Mouse (Mus musculus): Measurements from ENCODE around the gene Zkscan16. TPM values are rescaled to one million over a fixed set of nuclear protein-coding genes. Genes with fewer than 3 reads are reported as not detected.
A peak's percentile ranks its signal among the peaks of the same experiment; 100 is the strongest.

Zkscan16 gene
- polyA plus RNA-seq, 1 experiment from 2014 or later, result 1.2 TPM

GRCm38 (mm10) chr4:58934308-58934707, 9.1 kb upstream of the Zkscan16 start:
- no peaks in the 10 kb centered on the region for H3K36me3 ChIP-seq (ENCODE audit: control insufficient read depth, insufficient read depth, low read length)
- H3K27ac ChIP-seq (ENCODE audit: low read depth, low read length), result no peak overlapping the region
- no peak for ATAC-seq (ENCODE audit: low FRiP score, low TSS enrichment)
- H3K4me2 ChIP-seq (replicated peaks; ENCODE audit: low read depth, low read length), result no peak overlapping the region
- H3K9ac ChIP-seq (ENCODE audit: low read depth, low read length), result no peak overlapping the region
- 85% methylated on average over 4 of the region's 4 CpGs for WGBS
- H3K4me1 ChIP-seq (ENCODE audit: control insufficient read depth, insufficient read depth, low read length), result no peaks in the 10 kb centered on the region
- no peaks in the 10 kb centered on the region for H3K9me3 ChIP-seq (ENCODE audit: control insufficient read depth, low read length)
- no peaks in the 10 kb centered on the region for H3K27me3 ChIP-seq (ENCODE audit: control insufficient read depth, insufficient read depth, low read length)
- H3K4me3 ChIP-seq (ENCODE audit: low read length), result no peak overlapping the region

GRCm38 (mm10) chr4:58934746-58935476, 8.5 kb upstream of the Zkscan16 start:
- no peak overlapping the region for H3K4me3 ChIP-seq (ENCODE audit: low read length)
- no peak overlapping the region for H3K27ac ChIP-seq (ENCODE audit: low read depth, low read length)
- no peaks in the 10 kb centered on the region for H3K36me3 ChIP-seq (ENCODE audit: control insufficient read depth, insufficient read depth, low read length)
- no peaks in the 10 kb centered on the region for H3K27me3 ChIP-seq (ENCODE audit: control insufficient read depth, insufficient read depth, low read length)
- H3K9ac ChIP-seq (ENCODE audit: low read depth, low read length), result no peak overlapping the region
- H3K4me1 ChIP-seq (ENCODE audit: control insufficient read depth, insufficient read depth, low read length), result no peaks in the 10 kb centered on the region
- no peak overlapping the region for H3K4me2 ChIP-seq (replicated peaks; ENCODE audit: low read depth, low read length)
- ATAC-seq (ENCODE audit: low FRiP score, low TSS enrichment), result peak; percentile 81; the same call in 1 of the 2 replicates
- no peaks in the 10 kb centered on the region for H3K9me3 ChIP-seq (ENCODE audit: control insufficient read depth, low read length)
- 36% methylated on average over 15 of the region's 15 CpGs for WGBS

- H3K9me3 ChIP-seq (ENCODE audit: control insufficient read depth, low read length), result no peaks in the 10 kb centered on the region
- H3K27me3 ChIP-seq (ENCODE audit: control insufficient read depth, insufficient read depth, low read length), result no peaks in the 10 kb centered on the region
- no peak for ATAC-seq (ENCODE audit: low FRiP score, low TSS enrichment)
- no peak overlapping the region for H3K4me3 ChIP-seq (ENCODE audit: low read length)
- H3K9ac ChIP-seq (ENCODE audit: low read depth, low read length), result no peak overlapping the region
- no peaks in the 10 kb centered on the region for H3K4me1 ChIP-seq (ENCODE audit: control insufficient read depth, insufficient read depth, low read length)
- H3K36me3 ChIP-seq (ENCODE audit: control insufficient read depth, insufficient read depth, low read length), result no peaks in the 10 kb centered on the region
- WGBS, result 68% methylated on average over 3 of the region's 3 CpGs
- no peak overlapping the region for H3K27ac ChIP-seq (ENCODE audit: low read depth, low read length)
- H3K4me2 ChIP-seq (replicated peaks; ENCODE audit: low read depth, low read length), result no peak overlapping the region
These were observed 7.6 kb upstream of the Zkscan16 start for GRCm38 (mm10) chr4:58935846-58936245.

GRCm38 (mm10) chr4:58941638-58942037, 1.8 kb upstream of the Zkscan16 start:
- Histone ChIP-seq H3K4me2 (replicated peaks; ENCODE audit: low read depth, low read length) (no peak overlapping the region), H3K9ac (ENCODE audit: low read depth, low read length) (no peak overlapping the region), H3K27me3 (ENCODE audit: control insufficient read depth, insufficient read depth, low read length) (0 out of 2 replicates have a peak, but pooled peaks cover 2% of the 10 kb centered on the region), H3K36me3 (ENCODE audit: control insufficient read depth, insufficient read depth, low read length) (no peaks in the 10 kb centered on the region), H3K4me3 (ENCODE audit: low read length) (no peak overlapping the region), H3K4me1 (ENCODE audit: control insufficient read depth, insufficient read depth, low read length) (peaks cover 5% of the 10 kb centered on the region; the same call in 1 of the 2 replicates), H3K9me3 (ENCODE audit: control insufficient read depth, low read length) (no peaks in the 10 kb centered on the region), H3K27ac (ENCODE audit: low read depth, low read length) (no peak overlapping the region)
- ATAC-seq (ENCODE audit: low FRiP score, low TSS enrichment), result no peak

GRCm38 (mm10) chr4:58942942-58943341, 486 bp upstream of the Zkscan16 start:
- Histone ChIP-seq H3K36me3 (ENCODE audit: control insufficient read depth, insufficient read depth, low read length) (no peaks in the 10 kb centered on the region), H3K9ac (ENCODE audit: low read depth, low read length) (peak overlapping the region; percentile 65), H3K9me3 (ENCODE audit: control insufficient read depth, low read length) (no peaks in the 10 kb centered on the region), H3K4me2 (replicated peaks; ENCODE audit: low read depth, low read length) (peak overlapping the region; percentile 77), H3K27me3 (ENCODE audit: control insufficient read depth, insufficient read depth, low read length) (0 out of 2 replicates have a peak, but pooled peaks cover 2% of the 10 kb centered on the region), H3K4me1 (ENCODE audit: control insufficient read depth, insufficient read depth, low read length) (peaks cover 5% of the 10 kb centered on the region; the same call in 1 of the 2 replicates), H3K4me3 (ENCODE audit: low read length) (peak overlapping the region; percentile 64), H3K27ac (ENCODE audit: low read depth, low read length) (no peak overlapping the region)
- WGBS, result 81% methylated on average over 4 of the region's 4 CpGs
- ATAC-seq (ENCODE audit: low FRiP score, low TSS enrichment), result no peak

GRCm38 (mm10) chr4:58944206-58944553, 752 bp downstream of the Zkscan16 start:
- peak; percentile 22; the same call in 1 of the 2 replicates for ATAC-seq (ENCODE audit: low FRiP score, low TSS enrichment)
- Histone ChIP-seq H3K4me3 (ENCODE audit: low read length) (peak overlapping the region; percentile 64), H3K9me3 (ENCODE audit: control insufficient read depth, low read length) (no peaks in the 10 kb centered on the region), H3K9ac (ENCODE audit: low read depth, low read length) (peak overlapping the region; percentile 65; the same call in 1 of the 2 replicates), H3K4me1 (ENCODE audit: control insufficient read depth, insufficient read depth, low read length) (peaks cover 5% of the 10 kb centered on the region; the same call in 1 of the 2 replicates), H3K4me2 (replicated peaks; ENCODE audit: low read depth, low read length) (peak overlapping the region; percentile 77), H3K27me3 (ENCODE audit: control insufficient read depth, insufficient read depth, low read length) (0 out of 2 replicates have a peak, but pooled peaks cover 2% of the 10 kb centered on the region), H3K27ac (ENCODE audit: low read depth, low read length) (no peak overlapping the region), H3K36me3 (ENCODE audit: control insufficient read depth, insufficient read depth, low read length) (no peaks in the 10 kb centered on the region)
- 17% methylated on average over 6 of the region's 6 CpGs for WGBS

- H3K9me3 ChIP-seq (ENCODE audit: control insufficient read depth, low read length), result no peaks in the 10 kb centered on the region
- no peak overlapping the region for H3K4me3 ChIP-seq (ENCODE audit: low read length)
- no peak overlapping the region for H3K27ac ChIP-seq (ENCODE audit: low read depth, low read length)
- no peak overlapping the region for H3K4me2 ChIP-seq (replicated peaks; ENCODE audit: low read depth, low read length)
- no peak for ATAC-seq (ENCODE audit: low FRiP score, low TSS enrichment)
- WGBS, result 47% methylated on average over 5 of the region's 5 CpGs
- H3K9ac ChIP-seq (ENCODE audit: low read depth, low read length), result no peak overlapping the region
- H3K36me3 ChIP-seq (ENCODE audit: control insufficient read depth, insufficient read depth, low read length), result no peaks in the 10 kb centered on the region
- peaks cover 5% of the 10 kb centered on the region; the same call in 1 of the 2 replicates for H3K4me1 ChIP-seq (ENCODE audit: control insufficient read depth, insufficient read depth, low read length)
- H3K27me3 ChIP-seq (ENCODE audit: control insufficient read depth, insufficient read depth, low read length), result 0 out of 2 replicates have a peak, but pooled peaks cover 2% of the 10 kb centered on the region
These were observed 1.3 kb downstream of the Zkscan16 start for GRCm38 (mm10) chr4:58944695-58945094.

GRCm38 (mm10) chr4:58948391-58948790, 5.0 kb downstream of the Zkscan16 start:
- 0 out of 2 replicates have a peak, but pooled peaks cover 2% of the 10 kb centered on the region for H3K27me3 ChIP-seq (ENCODE audit: control insufficient read depth, insufficient read depth, low read length)
- no peaks in the 10 kb centered on the region for H3K9me3 ChIP-seq (ENCODE audit: control insufficient read depth, low read length)
- no peak overlapping the region for H3K9ac ChIP-seq (ENCODE audit: low read depth, low read length)
- no peak overlapping the region for H3K27ac ChIP-seq (ENCODE audit: low read depth, low read length)
- ATAC-seq (ENCODE audit: low FRiP score, low TSS enrichment), result no peak
- no peaks in the 10 kb centered on the region for H3K36me3 ChIP-seq (ENCODE audit: control insufficient read depth, insufficient read depth, low read length)
- H3K4me2 ChIP-seq (replicated peaks; ENCODE audit: low read depth, low read length), result no peak overlapping the region
- no peak overlapping the region for H3K4me3 ChIP-seq (ENCODE audit: low read length)
- peaks cover 5% of the 10 kb centered on the region; the same call in 1 of the 2 replicates for H3K4me1 ChIP-seq (ENCODE audit: control insufficient read depth, insufficient read depth, low read length)
- WGBS, result 92% methylated on average over 4 of the region's 4 CpGs

GRCm38 (mm10) chr4:58952630-58953029, 9.2 kb downstream of the Zkscan16 start:
- H3K4me1 ChIP-seq (ENCODE audit: control insufficient read depth, insufficient read depth, low read length), result no peaks in the 10 kb centered on the region
- WGBS, result 93% methylated on average over 11 of the region's 11 CpGs
- no peak for ATAC-seq (ENCODE audit: low FRiP score, low TSS enrichment)

More at GRCm38 (mm10) chr4:58952630-58953029, 9.2 kb downstream of the Zkscan16 start:
- Histone ChIP-seq H3K9ac (ENCODE audit: low read depth, low read length) (no peak overlapping the region), H3K27ac (ENCODE audit: low read depth, low read length) (no peak overlapping the region), H3K36me3 (ENCODE audit: control insufficient read depth, insufficient read depth, low read length) (no peaks in the 10 kb centered on the region), H3K4me3 (ENCODE audit: low read length) (no peak overlapping the region), H3K4me2 (replicated peaks; ENCODE audit: low read depth, low read length) (no peak overlapping the region), H3K9me3 (ENCODE audit: control insufficient read depth, low read length) (no peaks in the 10 kb centered on the region), H3K27me3 (ENCODE audit: control insufficient read depth, insufficient read depth, low read length) (no peaks in the 10 kb centered on the region)
